Mouse (Mus musculus): ENCODE results near the gene Ppl.

Ppl gene

DNA sequence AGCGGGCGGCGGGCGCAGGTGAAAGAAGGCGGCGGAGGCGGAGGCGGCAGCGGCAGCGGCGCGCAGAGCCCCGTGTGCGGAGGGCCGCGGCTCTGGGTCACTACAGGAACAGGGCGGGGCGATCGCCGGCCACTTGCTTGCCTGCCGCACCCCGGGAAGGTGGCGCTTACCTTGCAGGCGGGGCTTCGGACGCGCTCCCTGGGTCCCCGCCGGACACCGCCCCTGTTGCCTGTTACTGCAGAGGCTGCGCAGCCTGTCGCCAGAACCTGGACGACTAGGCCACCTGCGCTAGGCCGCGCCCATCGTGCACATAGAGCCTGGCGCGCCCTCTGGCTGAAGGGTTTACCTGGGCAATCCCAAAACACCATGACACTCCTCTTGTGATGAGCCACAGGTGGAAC lies at the start of gene Ppl:
Gene Ppl (minus strand): TSS at position 21 of the 401 bp plus-strand sequence.
- no peak for DNase-seq (ENCODE audit: low spot score)

DNA sequence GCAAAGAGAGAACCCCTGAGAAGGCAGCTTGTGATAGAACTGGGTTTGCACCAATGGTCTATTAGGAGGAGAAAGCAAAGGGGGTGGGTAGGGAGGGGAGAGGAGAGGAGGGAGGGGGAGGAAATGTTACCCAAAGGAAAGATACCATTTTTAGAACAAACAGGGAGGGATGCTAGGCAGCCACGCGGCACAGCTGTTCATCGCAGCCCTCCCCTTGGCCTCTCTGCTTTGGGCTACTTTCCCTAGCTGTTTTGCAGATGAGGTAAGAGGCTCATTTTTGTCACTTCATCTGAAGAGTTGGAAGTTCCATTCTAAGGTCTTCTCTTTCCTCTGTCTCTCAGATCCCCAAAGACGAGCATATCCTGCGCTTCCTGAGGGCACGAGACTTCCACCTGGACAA lies 40.4 kb upstream of the Ppl start:
- DNase-seq (ENCODE audit: low spot score) = no peak

DNA sequence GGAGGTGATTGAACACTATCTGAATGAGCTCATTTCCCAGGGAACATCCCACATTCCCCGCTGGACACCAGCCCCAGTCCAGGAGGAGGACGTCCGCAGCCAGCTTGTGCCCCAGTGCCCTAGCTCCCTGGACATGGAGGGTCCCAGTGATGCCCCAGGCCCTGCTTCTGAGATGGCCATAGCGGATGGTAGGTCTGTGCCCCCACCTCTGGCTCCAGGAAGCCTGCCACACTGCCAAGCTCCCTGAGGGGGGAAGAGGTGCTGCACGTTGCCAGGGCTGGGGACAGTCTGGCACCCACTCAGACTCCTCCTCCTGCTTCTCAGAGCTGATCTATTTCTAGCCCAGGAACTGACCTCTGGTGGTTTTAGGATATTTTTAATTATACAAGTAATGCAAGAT lies 36.6 kb upstream of the Ppl start:
- no peak for DNase-seq (ENCODE audit: low spot score)

DNA sequence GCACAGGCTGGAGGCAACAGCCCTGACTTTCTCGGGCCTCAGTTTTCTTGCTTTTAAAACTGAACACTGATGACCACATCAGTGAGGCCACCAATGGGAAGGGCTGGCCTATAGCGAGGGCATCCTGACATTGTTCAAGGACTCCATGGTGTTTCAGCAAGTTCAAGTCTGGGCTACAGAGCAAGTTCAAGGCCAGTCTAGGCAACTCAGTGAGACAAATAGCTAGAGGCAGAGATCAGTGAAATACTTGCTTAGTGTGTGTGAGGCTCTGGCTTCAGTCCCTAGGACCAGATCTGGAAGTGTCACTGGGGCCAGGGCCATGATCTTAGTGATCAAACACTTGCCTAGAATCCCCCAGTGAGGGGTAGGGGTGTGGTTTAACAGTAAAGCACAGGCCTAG lies 35.8 kb upstream of the Ppl start:
- no peak for DNase-seq (ENCODE audit: low spot score)

DNA sequence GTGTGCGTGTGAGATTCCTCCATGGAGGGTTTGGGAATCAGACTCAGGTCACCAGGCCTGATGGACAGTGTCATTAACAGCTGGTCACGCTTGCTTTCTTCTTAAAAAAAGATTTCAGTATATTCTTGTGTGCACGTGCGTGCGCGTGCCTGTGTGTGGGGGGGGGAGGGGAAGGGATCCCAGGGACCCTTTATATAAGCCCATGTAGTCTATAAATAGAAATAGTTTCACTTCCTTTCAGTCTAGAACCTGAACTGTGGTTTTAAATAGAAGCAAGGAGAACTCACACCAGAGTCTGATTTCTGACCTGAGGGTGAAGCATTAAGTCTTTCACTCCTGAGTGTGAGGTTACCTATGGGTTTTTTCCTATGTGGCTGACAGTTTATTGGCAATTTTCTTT lies 32.1 kb upstream of the Ppl start:
- no peak for DNase-seq (ENCODE audit: low spot score)

DNA sequence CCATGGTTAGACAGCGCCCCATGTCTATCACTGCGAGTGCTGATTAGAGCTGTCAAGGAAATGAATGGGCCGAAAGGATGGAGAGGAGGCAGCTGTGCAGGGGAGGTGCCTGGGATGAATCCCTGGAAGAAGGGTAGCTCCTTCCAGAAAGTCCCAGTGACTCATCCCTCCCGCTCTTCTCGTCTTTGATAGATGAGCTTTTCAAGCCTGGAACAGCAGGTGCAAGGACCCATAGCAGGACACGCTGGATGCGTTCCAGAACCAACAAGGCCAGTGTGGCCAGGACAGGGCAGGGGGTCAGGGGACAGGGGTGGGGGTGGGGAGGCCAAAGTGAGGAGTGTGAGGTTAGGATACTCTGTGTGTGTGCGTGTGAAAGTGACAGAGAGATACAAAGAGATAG lies 27.0 kb upstream of the Ppl start:
- no peak for DNase-seq (ENCODE audit: low spot score)

DNA sequence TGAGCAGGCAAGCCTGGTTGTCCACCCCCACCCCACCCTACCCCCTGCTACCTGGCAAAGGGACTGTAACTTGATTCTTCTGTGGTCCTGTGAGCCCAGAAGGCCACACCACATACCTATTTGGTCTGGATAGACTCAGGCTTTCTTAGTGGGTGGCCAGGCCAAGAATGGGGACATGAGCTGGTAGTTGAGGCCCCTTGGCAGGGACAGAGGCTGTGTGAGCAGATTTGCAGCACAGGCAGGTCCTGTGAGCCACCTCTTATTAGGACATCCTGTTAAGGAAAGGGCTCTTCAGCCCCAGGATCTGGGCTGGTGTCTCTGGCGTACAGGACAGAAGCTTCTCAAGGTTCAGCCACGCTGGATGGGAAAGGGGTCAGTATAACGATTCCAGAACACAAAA lies 24.9 kb upstream of the Ppl start:
- no peak for DNase-seq (ENCODE audit: low spot score)

DNA sequence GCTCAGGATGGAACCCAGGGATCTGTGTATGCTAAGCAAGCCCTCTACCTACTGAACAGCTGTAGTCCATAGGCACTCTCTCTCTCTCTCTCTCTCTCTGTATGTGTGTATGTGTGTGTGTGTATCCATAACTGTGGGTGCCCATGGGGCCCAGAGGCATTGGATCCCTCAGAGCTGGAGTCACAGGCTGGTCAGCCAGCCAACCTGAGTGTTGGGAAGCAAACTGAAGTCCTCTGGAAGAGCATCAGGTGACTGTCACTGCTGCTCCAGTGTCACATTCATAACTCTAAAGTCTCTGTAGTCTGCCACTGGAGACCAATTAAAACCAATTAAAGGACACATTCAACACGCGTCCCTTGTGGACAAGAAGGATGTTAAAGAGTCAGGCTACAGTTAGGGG lies 24.3 kb upstream of the Ppl start:
- no peak for DNase-seq (ENCODE audit: low spot score)

DNA sequence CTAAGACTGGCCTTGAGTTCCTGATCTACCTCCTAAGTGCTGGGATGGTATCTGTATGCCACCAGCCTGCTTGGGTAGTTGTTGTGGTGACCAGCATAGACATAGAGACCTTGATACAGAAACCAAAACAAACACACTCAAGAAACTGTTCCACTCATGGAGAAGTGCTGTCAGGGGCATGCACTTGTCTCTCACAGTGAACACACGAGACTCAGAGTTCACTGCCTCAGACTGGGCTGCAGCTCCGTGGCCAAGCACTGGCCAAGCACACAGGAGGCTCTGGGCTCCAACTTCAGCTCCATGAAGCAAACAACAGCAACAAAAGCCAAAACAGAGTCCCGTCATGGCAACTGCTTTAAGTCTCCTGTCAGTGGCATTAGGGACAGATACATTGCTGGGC lies 22.8 kb upstream of the Ppl start:
- DNase-seq (ENCODE audit: low spot score) = no peak

DNA sequence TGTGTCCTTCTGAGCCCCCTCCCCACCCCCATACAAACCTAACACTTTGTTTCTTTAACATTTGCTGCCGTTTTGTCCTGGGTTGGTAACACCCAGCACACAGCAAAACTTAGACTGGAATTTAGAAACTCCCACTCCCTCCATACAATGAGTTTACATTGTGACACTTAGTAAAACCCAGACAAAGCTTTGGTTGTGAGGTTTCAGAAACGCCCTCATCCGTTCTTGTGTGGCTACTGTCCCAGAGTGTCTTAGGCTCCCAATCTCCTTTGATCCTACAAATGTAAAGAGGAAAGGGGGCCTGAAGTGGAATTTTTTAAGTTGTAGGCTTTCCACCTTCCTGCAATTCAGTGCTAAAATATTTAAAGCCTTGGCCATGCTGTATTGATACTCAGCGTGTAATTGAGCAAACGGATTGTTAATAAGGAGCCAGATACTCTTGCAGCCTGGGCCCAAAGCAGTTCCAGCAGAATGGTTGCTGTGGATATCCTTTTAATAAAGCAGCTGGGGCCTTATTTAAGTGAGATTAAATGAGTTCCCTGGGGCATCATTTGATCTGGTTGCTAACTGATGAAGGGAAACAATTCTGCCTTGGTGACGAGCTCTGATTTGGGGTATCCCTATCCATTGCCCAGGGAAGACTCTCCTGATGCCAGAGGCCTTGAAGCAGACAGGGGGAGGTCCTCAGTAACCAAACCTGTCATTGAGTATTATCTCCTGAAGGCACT lies 21.2 kb upstream of the Ppl start:
- no peak for DNase-seq (ENCODE audit: low spot score)

DNA sequence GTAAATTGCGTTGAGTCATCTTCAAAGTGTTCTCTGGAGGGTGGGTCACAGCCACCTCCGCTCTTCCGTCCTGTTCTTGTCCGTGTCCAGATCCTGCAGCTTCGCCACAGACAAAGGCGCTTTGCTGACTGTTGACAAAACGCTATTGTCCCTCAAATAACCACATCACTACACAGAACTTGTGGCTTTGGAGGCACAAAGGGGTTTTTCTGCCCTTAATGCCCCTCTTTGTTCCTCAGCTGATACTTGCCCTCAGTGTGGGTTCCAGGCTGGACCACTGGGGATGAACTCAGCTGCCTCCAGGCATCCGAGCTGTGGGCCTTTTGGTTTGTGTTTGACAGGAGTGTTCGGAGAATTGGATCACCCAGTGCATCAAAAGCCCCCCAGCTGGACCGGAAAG lies 18.3 kb upstream of the Ppl start:
- peak; percentile 45 for DNase-seq (ENCODE audit: low spot score)

DNA sequence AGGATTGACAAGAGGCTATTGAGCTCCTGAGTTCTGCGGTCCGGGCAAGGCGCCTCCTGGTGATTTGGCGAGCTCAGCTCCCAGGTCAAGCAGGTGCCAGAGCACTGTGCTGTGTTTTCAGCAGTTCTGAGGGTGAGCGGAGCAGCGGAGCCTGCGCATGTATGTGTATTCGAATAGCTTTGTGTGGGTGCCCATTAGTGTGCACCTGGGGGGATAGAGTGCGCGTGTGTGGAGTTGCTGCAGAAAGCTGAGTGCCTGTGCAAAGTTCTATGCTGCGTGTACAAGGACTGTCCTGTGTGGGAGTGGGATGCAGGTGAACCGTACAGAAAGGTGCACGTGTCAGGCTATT lies 14.8 kb upstream of the Ppl start, which contains the start of gene Sec14l5:
Gene Sec14l5 (plus strand): TSS at position 73 of the 349 bp plus-strand sequence.
- DNase-seq (ENCODE audit: low spot score) = no peak

DNA sequence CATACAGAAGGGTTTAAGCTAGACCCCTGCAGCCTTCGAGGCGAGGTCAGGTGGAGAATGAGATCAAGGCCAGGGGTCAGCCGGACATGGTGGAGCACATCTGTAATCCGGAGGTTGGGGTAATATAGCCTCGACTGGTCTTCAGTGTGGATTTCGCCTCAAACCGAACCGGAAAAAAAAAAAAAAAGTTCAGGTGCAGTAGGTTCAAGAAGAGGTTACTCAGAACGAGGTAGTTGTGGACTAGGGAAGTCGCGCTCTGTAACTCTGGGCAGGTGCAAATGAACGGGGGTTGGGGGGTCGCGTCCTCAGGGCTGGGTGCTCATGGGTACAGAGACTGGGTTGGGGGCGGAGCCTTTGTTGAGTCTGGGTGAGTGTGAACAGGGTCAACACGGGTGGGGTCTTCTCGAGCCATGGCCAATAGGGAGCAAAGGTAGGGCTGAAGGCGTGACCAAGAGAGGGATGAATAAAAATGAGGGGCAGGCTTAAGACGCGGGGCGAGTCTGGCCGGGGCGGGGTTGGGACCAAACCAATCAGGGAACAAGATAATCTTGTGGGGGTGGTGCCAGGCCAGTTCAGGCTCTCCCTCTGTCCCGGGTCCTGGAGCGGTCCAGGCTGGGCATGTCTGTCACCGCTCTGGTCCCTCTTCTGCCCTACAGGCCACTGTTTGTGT lies 14.3 kb upstream of the Ppl start:
- peak; percentile 71 for DNase-seq (ENCODE audit: low spot score)

DNA sequence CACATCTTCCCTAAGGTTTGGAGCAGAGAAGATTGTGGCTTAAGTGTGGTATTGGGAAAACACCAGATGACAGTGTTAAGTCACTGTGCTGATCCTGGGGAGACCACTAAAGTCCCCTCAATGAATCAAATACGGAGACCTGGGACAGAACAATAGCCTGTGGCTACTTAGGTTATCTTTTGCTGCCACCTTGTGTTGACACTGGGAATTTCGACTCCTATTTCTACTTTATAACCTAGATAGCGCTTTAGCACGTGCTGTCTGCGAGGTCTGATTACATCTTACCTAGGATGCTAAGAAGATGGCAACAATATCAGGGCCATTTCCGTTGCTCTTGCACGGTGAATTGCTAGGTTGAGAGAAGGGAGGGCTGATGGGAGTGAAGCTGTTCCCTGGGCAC lies 13.3 kb upstream of the Ppl start:
- peak; percentile 91 for DNase-seq (ENCODE audit: low spot score)

DNA sequence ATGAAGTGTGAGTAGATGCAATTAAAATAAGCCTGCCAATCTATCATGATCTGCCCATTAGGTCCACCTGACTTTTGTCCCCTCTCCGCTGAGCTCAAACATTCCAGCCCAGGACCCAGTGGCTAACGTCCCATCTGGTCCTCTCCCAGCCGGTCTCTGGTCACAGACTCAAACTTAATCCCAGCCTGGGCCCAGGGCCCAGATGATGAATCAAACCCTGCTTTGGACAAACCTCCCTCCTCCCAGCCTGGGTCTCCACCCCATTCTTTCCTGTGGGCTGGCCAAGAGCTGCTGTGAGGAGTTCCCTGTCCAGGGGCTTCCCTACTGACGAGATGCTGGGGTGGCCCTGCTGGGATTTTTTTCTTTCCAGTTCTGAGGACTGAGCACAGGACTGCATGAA lies 7.5 kb upstream of the Ppl start:
- DNase-seq (ENCODE audit: low spot score) = no peak

DNA sequence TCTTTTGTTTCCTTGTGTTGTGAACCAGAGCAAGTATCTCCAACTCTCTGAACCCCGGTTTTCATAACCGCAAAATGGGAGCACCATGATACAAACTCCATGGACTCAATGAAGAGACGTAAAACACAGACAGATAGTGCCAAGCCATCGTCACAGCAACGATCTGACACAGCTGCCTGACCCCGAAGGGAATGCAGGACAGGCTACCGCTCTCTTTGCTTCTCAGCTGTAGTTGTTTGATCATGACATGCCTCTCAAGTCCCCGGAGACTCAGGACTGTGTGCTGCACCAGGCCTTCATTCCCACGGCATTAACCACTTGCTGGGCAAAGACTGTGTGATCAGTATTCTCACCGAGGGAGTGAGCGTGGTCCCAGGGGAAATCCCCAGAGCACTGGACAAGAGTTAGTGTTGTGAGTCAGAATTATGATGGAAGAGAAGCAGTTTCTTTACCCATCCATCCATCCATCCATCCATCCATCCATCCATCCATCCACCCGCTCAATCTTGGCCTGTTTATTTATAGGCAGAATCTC lies 4.9 kb upstream of the Ppl start:
- no peak for DNase-seq (ENCODE audit: low spot score)

DNA sequence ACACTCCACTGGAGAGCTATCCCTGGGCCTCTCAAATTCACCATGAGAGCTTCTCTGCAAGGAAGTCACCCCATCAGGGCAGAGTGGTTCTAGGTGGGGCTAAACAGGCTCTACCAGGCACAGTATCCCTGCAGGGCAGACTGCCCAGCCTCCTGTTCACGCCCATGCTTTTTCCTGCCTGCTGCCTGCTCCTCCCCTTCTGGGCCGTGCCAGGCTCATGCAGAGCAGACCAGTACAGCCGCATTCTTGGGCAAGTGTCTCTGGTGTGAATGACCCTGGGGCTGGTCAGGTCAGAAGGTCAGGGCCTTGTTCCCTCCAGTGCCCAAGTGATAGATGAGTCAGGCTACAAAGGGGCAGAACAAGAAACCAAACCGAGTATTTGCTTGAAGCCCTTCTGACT lies 4.3 kb upstream of the Ppl start:
- DNase-seq (ENCODE audit: low spot score) = peak; percentile 31

DNA sequence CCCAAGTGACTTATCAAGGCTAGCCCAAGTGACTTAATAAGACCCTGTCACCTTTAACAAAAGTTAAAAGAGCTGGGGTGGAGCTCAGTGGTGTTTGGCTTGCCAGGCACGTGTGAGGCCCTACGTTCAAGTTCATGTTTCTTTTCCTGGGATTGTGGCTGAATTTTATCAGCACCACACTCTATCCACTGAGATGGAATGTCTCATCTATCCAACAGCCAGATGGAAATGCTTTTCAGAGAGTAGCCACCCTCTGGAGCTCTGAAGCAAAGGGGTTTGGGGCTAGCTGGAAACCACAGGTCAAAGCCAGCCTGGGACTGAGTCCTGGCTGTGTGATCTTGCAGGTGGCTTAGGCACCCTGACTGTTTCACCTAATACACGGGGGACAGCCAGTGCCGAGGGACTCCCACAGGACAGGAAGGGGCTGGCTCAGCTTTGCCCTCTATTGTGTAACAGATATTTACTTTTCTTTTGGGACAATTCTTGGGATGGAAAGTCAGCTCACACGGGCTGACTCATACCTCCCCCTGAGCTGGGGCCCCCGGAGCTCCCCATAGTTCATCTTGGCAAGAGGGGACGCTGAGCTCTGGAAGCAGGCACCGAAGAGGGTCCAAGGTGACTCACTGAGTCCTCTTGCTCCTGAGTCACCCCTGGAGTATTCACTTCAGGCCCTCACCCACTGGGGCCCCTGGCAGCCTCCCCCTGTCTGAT lies 3.5 kb upstream of the Ppl start:
- no peak for DNase-seq (ENCODE audit: low spot score)

DNA sequence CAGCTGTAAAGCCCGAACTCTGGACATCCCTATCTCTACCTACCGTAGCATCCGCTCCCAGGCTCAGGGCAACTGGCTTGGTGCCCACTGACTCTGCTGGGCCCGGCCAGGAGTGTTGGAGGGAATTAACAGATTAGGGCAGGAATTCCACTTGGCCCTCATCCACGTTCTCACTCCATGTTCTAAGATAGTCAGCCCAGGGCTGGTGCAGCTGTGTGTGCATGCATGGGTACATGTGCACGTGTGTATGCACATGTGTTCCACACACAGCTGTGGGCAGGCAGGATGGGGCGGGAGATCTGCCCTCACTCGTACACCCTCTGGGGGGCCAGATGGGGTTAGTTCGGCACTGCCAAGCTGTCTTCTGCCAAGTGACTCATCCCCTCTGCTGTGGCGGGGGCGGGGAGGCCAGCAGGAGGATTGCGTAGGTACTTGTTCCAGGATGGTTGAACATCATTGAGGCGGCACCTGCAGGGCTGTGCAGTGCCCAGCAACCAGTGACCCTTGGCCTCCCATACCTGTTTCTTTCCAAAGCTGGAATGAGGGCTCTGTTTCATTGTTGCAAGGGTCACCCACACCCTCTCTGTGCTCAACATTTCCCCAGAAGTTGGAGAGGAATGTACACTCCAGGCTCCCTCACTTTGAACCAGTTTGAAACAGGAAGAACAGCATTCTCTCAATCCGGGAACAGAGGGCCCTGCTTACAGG lies 2.6 kb upstream of the Ppl start:
- peak; percentile 72 for DNase-seq (ENCODE audit: low spot score)

DNA sequence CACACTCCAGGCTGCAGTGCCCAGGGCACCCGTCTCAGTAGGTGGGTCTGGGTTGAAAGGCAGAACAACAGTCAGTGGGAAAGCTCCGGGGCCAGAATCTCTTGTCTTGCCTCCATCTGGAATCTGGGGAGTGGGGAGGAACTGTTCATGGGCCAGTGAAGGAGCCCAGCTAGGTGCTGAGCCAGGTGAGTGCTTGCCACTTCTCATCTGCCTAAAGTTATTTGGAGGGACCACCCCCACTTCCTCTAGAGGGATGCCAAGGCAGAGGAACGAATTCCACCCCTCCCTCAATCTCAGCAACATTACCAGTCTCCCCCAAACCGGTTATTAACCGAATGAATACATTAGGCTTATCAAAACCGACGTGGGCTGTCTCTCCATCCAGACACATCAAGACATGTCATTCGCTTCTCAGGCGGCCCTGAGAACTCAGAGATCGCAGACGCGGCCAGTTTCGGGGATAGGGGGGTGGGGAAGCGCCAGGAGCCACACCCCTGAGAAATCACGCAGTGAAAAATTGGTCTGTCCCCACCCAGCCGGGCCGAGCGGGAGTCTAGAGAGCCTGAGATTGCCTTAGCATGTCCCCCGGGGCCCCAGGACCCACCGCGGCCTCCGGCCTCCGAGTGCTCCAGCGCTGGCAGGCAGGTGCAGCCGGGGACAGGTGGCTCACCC lies 834 bp downstream of the Ppl start:
- no peak for DNase-seq (ENCODE audit: low spot score)

DNA sequence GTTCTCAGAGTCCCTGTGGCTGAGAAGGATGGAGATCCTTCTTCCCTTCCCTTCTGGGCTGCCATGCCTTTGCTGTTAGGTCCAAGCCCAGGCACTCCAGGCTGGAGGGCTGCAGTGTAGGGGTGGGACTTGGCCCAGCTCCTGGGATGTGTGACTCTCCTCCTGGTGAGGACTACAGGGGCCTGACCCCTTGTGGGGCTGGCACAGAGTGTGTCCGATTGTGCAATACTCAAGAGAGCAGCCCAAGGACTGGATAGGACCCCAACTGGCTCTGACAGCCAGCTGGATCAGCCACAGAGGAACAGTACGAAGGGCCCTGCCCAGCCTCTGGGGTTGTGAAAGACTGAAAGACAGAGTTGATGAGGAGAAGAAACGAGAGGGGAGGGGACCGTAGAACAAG lies 1.5 kb downstream of the Ppl start:
- DNase-seq (ENCODE audit: low spot score) = no peak

DNA sequence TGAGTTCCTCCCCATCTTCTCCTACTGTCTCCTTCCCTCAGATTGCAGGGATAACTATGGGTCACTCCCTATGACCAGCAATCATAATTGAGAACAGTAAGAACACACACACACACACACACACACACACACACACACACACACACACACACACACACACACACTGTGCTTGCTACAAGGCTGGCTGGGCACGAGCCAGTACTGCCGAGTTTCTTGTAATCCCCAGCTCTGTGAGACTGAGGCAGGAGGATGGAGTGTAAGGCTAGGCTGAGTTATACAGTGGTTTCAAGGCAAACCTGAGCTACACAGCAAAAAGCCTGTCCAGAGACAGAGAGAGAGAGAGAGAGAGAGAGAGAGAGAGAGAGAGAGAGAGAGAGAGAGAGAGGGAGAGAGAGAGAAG lies 2.0 kb downstream of the Ppl start:
- DNase-seq (ENCODE audit: low spot score) = no peak
